Mouse (Mus musculus) small intestine, adult 2 months (tissue): Measurements from ENCODE around the gene Amigo2. TPM values are rescaled to one million over a fixed set of nuclear protein-coding genes. Genes with fewer than 3 reads are reported as not detected.

Experiments
- H3K27ac ChIP-seq: fragments of 200-500 bp; 2 replicates; pipeline ENCODE4 v1.5.1; 2012; ENCODE audit warnings: low read depth, low read length, control low read depth, inconsistent platforms; ENCODE audit not compliant: insufficient read depth
- H3K27me3 ChIP-seq: fragments of 200-500 bp; 2 replicates; pipeline ENCODE4 v1.6.1; 2012; ENCODE audit warnings: mild to moderate bottlenecking, moderate library complexity, low read length, inconsistent platforms; ENCODE audit not compliant: control insufficient read depth, insufficient read depth
- H3K36me3 ChIP-seq: fragments of 200-500 bp; 2 replicates; pipeline ENCODE4 v1.6.1; 2012; ENCODE audit warnings: mild to moderate bottlenecking, low read length, control low read depth, inconsistent platforms; ENCODE audit not compliant: control insufficient read depth, insufficient read depth
- H3K4me1 ChIP-seq: fragments of 200-500 bp; 2 replicates; pipeline ENCODE4 v1.6.1; 2012; ENCODE audit warnings: low read length, inconsistent platforms, mixed read lengths; ENCODE audit not compliant: control insufficient read depth, insufficient read depth, insufficient read length
- H3K4me3 ChIP-seq: fragments of 200-500 bp; 2 replicates; pipeline ENCODE4 v1.5.1; 2012; ENCODE audit warnings: low read depth, mild to moderate bottlenecking, control low read depth, inconsistent platforms, low read length, moderate library complexity
- CTCF ChIP-seq: fragments of 200-500 bp; IDR thresholded peaks from 2 replicates; pipeline ENCODE4 v1.5.1; 2012; ENCODE audit warnings: low read depth, mild to moderate bottlenecking, control low read depth, inconsistent platforms, low read length, moderate library complexity, mixed read lengths; ENCODE audit not compliant: insufficient replicate concordance, insufficient read length; ENCODE audit errors: extremely low read depth
- POLR2A ChIP-seq: fragments of 200-500 bp; IDR thresholded peaks from 2 replicates; pipeline ENCODE4 v1.6.1; 2012; ENCODE audit warnings: low read depth, mild to moderate bottlenecking, control low read depth, inconsistent platforms, low read length, moderate library complexity
- WGBS: fragments of 180-500 bp; shearing (Covaris S2); methylation state at CpG from one replicate; pipeline ENCODE4 v1.1.7; 2018; 5-methylcytosine and 5-hydroxymethylcytosine counted together
- polyA plus RNA-seq: library from polyadenylated mRNA; depleted of rRNA; stranded (reverse); fragments of >200 nt; gene quantifications from 2 replicates; pipeline ENCODE4 v1.2.3, GENCODE M21; 2012

Gene Amigo2
- polyA plus RNA-seq, 1 experiment = 0.80 TPM

DNA sequence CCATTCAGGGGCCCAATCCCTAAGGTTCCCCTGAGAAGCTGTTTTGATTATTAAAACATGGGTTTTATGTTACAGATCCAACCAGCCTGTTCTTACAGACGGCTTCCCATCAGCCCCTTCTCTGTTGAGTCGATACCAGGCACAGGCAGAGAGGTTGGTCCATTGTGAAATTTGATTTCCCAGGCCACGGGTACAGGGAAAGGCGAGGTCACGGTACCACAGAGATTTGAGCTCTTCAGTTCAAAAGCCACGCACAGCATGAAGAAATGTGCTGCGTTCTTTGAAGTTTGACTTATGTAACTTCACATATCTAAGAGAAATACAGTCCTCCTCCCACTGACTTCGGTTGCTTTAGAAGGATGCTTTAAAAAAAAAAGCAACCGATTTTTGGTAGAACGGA is 39.6 kb upstream of the Amigo2 start:
- Histone ChIP-seq H3K36me3 (no peaks in the 10 kb centered on the region), H3K4me1 (0 out of 2 replicates have a peak, but pooled peaks cover 2% of the 10 kb centered on the region), H3K27me3 (no peaks in the 10 kb centered on the region), H3K4me3 (no peak overlapping the region), H3K27ac (no peak overlapping the region)
- 82% methylated on average over 10 of the region's 10 CpGs for WGBS
- TF ChIP-seq POLR2A (no peak), CTCF (no peak)

GRCm38 (mm10) chr15:97285665-97286212 is 38.7 kb upstream of the Amigo2 start:
- TF ChIP-seq POLR2A (no peak), CTCF (no peak)
- H3K4me1 ChIP-seq = 0 out of 2 replicates have a peak, but pooled peaks cover 2% of the 10 kb centered on the region
- WGBS = 85% methylated on average over 10 of the region's 10 CpGs
- H3K36me3 ChIP-seq = no peaks in the 10 kb centered on the region
- H3K27me3 ChIP-seq = no peaks in the 10 kb centered on the region
- H3K4me3 ChIP-seq = no peak overlapping the region
- no peak overlapping the region for H3K27ac ChIP-seq

DNA sequence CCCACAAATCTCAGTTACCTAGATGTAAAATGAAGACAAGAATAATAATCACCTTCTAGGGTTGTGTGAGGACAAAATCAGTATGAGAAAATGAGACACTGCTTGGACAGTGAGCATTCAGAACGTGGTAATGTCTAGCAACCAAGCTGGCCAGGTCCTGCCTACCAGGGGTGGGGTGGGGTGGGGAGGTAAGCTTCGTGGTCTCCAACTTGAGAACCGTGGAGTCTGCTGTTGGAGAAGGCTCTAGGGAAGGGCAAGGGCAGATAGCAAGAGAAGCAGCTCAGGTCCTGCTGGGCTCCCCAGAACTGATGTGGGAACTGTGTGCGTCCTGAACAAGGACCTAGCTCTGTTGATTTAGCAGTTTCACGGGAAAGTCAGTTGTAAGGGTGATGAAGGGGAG is 37.1 kb upstream of the Amigo2 start:
- Histone ChIP-seq H3K36me3 (no peaks in the 10 kb centered on the region), H3K4me1 (0 out of 2 replicates have a peak, but pooled peaks cover 2% of the 10 kb centered on the region)
- WGBS = 67% methylated on average over 5 of the region's 5 CpGs

DNA sequence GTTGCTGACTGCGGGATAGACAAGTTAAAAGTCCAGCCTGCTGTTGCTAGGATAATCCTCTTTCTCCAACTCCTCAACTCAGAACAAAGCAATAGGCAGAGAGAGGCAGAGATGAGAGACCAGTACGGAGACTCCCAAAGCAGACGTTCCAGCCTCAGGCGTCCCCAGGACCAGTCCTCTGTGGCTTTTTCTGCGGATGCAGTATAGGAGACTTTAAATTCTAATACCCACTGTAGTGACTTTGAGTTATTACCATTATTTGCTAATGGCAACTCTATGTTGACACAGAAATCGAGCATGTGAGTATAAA is 35.4 kb upstream of the Amigo2 start:
- WGBS = 41% methylated on average over 6 of the region's 6 CpGs
- Histone ChIP-seq H3K4me1 (0 out of 2 replicates have a peak, but pooled peaks cover under 1% of the 10 kb centered on the region), H3K4me3 (no peak overlapping the region), H3K36me3 (no peaks in the 10 kb centered on the region), H3K27ac (no peak overlapping the region), H3K27me3 (no peaks in the 10 kb centered on the region)
- TF ChIP-seq CTCF (no peak), POLR2A (no peak)

More for the DNA sequence above, 37.1 kb upstream of the Amigo2 start:
- no peak overlapping the region for H3K4me3 ChIP-seq
- TF ChIP-seq POLR2A = no peak
- no peak for TF ChIP-seq CTCF
- no peak overlapping the region for H3K27ac ChIP-seq
- H3K27me3 ChIP-seq = no peaks in the 10 kb centered on the region

DNA sequence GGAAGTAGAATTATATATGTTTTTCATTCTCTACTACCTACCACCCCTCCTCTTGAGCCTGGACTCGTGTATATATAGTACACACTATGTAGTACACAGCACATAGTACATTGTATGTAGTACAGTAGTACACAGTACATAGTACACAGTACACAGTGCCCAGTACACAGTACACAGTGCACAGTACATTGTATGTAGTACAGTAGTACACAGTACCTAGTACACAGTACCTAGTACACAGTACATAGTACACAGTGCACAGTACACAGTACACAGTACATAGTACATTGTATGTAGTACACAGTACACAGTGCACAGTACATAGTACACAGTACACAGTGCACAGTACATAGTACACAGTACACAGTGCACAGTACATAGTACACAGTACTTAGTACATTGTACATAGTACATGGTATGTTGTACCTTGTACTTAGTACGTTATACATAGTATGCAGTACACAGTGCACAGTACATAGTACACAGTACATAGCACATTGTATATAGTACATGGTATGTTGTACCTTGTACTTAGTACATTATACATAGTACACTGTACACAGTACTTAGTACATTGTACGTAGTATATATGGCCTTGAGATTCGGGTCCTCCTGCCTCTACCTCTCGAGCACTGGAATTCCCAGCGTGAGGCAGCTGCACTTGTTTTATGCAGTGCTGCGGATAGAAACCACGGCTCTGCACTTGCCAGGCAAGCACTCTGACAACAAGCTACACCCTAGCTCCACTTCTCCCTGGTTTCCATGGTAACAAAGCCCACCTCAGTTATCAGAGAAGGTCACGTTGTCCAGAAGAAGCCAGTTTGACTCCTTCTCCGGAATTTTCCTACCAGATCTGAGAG is 34.9 kb upstream of the Amigo2 start:
- 50% methylated on average over 10 of the region's 10 CpGs for WGBS

DNA sequence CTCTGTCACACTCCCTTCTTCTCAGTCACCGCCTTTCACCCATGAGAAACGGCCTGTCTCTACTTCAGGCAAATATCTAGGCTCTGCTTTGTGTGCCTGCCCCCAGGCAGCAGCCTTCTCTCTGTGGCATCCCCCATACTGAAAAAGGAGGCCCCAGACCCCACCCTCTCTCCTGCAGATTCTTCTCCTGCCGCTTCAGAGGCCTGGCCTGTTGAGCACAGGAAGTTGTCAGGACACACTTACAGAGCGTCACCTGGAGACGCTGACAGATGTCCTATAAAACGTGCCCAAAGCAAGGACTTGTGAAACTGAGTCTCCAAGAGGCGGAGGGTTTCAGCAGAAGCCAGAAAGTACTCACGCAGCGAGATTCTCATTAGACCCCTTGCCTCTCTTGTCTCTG is 33.7 kb upstream of the Amigo2 start:
- 60% methylated on average over 9 of the region's 9 CpGs for WGBS
- Histone ChIP-seq H3K36me3 (no peaks in the 10 kb centered on the region), H3K27me3 (no peaks in the 10 kb centered on the region), H3K4me1 (peaks cover 3% of the 10 kb centered on the region; the same call in 1 of the 2 replicates), H3K4me3 (no peak overlapping the region), H3K27ac (no peak overlapping the region)
- no peak for TF ChIP-seq POLR2A
- TF ChIP-seq CTCF = no peak

More for the DNA sequence above, 34.9 kb upstream of the Amigo2 start:
- TF ChIP-seq CTCF (no peak), POLR2A (no peak)
- no peaks in the 10 kb centered on the region for H3K4me1 ChIP-seq
- no peak overlapping the region for H3K4me3 ChIP-seq
- H3K36me3 ChIP-seq = no peaks in the 10 kb centered on the region
- no peak overlapping the region for H3K27ac ChIP-seq
- H3K27me3 ChIP-seq = no peaks in the 10 kb centered on the region

GRCm38 (mm10) chr15:97280131-97280530 is 33.0 kb upstream of the Amigo2 start:
- no peaks in the 10 kb centered on the region for H3K36me3 ChIP-seq
- WGBS = 85% methylated on average over 8 of the region's 8 CpGs

More at GRCm38 (mm10) chr15:97280131-97280530, 33.0 kb upstream of the Amigo2 start:
- no peak overlapping the region for H3K4me3 ChIP-seq
- H3K27ac ChIP-seq = no peak overlapping the region
- H3K4me1 ChIP-seq = peaks cover 3% of the 10 kb centered on the region; the same call in 1 of the 2 replicates
- H3K27me3 ChIP-seq = no peaks in the 10 kb centered on the region
- TF ChIP-seq CTCF = no peak
- no peak for TF ChIP-seq POLR2A
